Mouse (Mus musculus) adrenal gland (tissue): ENCODE measurements around the gene Man1c1.

Experiments
- intact Hi-C: fragments of 180-260 bp; cut with DNase I; formaldehyde crosslinking; loops from one replicate; pipeline ENCODE4 v1.15.1; 2025

The Man1c1 gene

DNA sequence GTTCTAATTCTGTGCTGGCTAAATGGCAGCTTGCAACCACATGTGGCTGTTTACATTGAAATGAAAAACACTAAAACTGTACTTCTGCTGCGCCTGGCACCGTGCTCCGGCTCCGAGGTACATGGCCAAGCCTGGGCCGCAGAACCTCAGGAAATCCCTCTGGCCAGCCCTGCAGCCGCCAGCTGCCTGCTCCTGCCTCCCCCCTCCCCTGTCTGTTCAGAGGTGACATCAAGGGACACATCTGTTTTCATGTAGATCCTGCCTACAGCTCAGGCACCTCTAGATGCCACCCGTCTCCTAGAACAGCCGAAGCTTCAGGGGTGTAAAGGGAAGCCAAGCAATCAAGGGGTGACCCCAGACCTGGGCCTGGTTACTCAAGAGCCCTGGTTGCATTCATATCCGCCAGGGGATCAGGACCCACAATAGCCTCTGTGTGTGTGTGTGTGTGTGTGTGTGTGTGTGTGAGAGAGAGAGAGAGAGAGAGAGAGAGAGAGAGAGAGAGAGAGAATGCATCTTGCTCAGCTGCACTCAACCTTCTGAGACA lies 145.4 kb downstream of the Man1c1 start:
- intact Hi-C loops, result no loop called here

DNA sequence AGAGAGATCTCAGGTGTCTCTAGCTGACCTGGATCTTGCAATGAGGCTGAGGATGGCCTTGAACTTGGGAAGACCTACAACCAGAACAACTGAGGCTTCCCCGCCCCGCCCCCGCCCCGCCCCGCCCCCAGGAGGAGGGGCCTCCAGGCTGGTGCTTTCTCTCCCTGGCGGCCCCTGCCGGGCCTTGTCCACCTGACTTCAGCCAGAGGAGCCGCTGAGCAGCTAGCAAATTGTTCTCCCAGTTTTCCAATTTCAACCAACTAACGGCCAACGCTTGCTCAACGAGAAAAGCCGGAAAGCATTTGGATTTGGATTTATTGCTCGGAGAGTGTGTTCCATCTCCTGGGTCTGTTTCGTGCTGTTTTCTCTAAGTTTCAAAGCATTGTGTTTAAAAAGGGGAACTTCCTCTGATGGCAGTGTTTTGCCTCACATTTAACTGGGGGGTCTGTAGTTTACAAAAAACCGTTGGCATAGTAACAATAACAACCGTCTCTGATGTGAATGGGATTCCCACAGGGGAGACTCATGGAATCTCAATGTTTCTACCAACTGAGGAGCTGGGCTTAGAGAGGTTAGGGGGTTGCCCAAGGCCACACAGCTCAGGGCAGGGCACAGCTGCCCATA lies 146.4 kb downstream of the Man1c1 start:
- intact Hi-C loops, result no loop called here

DNA sequence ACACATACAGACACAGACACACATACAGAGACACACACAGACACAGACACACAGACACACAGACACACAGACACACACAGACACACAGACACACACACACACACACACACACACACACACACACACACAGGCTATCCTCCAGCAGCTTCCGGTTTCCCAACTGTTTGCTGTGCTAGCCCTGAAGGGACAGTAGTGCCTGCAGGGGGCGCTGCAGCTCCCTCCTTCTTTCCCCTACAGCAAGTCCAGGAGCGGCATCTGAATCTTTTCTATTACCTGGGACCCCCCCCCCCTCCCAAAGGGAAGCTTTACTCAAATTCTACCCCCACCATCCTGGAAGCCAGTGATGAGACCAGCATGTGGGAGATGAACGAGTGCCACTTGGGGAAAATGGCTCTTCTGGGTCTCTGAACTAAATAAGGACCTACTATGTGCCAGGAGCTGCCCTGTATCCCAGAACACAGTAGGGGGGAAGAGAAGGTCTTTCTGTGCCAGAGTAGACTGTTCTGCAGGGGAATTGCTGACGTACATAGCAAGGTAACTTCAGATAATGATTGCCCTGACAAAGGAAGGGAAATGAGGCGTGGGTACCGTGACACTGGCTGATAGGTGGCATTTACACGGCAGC lies 148.0 kb downstream of the Man1c1 start:
- intact Hi-C loops, result no loop called here

DNA sequence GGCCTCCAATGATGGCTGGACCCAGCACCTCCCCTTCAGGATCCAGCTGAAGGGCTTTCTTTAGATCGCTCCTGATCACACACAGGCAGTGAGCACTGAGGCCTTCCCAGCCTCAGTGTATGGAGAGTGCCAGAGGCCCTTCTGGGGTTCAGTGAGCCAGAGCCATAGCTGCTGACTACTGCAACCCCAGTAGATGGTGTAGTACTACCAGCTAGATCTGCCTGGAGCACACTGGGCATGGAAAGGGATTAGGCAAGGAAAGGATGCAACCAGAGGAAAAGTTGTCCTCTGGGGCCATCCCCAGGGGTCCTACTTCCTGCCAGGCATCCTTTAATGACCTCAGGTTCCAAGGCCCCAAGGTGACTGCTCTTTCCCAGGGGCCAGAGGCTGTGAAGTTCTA lies 150.5 kb downstream of the Man1c1 start:
- intact Hi-C loops, result no loop called here

DNA sequence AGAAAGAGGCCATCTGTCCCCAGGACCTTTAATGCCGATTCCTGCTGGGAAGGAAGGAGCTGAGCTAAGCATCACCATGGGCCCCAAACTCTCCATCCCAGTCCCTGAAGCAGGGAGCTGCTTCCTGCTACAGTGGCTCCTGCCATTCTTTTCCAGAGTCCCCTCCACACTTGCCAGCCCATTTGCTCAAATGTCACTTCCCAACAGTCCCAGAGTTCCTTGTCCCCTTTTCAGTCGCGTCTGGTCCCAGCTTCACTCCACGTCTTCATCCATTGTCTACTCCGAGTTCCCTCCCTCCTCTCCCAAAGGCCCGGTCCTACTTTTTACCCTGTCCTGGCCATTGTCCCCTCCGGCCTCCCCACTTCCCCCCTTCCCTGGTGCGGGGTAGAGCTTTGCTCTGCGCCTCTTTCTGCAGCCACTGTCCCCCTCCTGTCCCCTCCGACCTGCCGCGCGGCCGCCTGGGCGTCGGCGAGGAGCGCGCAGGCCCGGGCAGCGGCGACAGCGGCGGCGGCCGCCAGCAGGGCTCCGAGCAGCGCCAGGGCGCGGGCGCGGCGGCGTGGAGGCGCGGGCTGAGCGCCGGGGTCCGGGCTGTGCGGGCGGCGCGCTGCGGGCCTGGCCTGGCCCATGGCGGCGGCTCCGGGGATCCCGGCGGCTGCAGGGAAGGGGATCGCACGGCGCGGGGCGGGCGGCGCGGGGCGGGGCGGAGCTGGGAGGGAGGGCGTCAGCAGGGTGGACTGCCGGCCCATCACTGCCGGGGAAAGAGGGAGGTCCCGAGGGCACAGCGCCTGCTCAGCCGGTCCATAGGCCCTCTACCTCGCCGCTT lies 152.4 kb downstream of the Man1c1 start, which contains the start of gene Selenon:
Gene Selenon, minus strand, starts transcription at position 673 of the 823 bp plus-strand sequence.
- intact Hi-C loops, result no loop called here

DNA sequence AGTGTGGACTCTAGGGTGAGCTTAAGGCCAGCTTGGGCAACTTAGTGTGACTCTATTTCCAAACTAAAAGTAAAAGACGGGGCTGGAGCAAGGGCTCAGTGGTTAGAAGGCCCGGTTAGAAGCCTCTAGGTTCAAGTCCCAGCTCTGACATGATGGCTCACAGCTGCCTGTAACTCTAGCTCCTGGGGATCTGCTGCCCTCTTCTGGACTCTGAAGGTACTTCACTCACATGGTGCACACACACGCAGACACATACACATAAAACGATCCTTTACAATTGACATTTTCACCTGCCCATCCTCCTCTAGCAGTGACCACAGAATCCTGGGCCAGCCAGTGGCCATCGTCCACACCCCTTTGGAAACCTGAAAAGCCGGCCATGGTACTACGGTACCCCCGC lies 154.2 kb downstream of the Man1c1 start:
- intact Hi-C loops, result no loop called here

DNA sequence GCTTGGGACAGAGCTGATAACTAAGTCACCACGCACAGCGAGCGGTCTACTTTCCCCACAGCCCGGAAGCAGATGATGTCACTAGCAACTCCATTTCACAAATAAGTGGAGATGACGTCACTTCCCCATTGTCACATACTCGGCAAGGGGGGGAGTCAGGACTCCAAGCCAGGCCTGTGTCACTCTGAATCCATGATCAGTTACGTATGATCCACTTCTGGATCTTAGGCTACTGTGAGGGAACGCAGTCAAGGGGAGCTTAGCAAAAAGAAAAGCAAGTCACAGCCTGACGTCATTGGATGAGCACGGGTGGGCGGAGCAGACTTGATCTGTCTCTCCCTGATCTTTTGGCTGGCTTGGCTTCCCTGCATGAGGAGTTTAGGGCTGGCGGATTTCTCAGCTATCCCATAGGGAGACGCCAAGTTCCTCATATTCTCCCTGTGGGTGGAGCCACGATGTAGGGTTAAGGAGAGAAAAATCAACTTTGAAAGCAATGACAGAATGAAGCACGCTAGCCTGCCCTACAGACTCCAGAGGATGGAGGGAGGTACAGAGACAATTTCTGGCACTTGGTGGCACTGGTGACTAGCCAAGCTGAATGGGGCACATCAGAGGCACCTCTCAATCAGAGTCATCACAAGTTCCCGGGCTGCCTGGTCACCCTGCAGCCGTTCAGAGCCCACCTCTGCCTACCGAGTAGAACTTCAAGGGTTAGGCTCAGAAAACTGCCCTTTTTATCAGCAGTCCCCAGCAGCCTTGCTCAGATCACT lies 155.7 kb downstream of the Man1c1 start:
- intact Hi-C loops, result no loop called here

DNA sequence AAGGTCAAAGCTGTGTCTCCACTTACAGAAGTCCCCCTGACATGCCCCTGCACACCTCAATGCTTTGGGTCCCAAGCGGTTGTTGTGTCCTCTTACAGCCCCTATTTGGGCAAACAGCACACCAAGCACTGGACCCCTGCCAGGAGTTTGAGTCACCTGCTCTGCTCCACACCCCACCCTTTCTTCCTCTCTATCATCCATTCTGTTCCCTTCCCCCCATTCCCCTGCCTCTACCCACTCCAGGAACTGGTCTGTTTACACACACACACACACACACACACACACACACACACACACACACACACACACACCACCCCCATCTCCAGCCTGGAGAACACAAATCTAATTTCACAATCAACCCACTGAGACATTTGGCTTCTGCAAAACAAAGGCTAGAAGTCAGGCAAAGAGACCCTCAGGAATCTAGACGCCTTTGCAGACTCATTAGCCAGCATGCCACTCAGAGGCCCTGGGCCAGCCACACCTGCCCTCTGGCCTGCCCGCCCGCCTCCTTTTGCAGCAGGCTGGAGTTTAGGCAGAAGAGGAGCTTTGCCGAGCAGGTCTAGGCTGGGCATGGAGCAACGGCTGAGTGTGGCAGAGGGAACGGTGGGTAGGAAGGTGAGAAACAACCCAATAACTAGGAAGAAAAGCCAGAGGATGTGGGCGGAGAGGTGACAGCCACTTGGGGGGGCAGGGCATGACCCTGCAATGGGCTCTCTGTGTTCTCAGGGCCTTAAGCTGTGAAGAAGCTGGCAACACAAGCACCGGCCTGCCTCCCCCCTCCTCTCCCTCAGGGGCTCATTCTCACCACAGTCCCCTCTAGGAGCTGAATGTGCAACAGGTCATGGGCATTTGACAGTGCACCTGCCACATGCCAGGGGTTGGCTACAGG lies 157.0 kb downstream of the Man1c1 start:
- intact Hi-C loops, result no loop called here

DNA sequence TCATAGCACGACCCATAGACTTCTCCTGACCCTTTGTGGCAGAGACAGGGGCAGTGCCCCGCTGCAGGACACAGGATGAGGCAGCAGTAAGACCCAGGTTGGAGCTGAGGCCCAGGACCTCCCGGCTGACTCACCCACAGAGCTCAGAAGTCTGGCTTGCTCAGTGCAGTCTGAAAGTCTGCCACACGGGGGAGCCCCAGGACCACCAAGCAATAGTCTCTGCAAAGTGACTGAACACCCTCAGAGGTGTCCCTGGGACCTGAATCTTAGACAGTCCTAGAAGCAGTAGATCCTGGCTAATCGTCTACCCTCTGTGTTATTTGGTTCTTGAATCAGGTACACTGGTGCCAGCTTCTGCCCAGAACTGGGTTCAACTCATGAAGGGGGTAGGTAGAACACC lies 160.8 kb downstream of the Man1c1 start:
- intact Hi-C loops, result loop anchor here (1.0 to 5.0 kb wide), 2 partner anchors 171 to 254 kb away; no protein-coding TSS in a partner anchor

DNA sequence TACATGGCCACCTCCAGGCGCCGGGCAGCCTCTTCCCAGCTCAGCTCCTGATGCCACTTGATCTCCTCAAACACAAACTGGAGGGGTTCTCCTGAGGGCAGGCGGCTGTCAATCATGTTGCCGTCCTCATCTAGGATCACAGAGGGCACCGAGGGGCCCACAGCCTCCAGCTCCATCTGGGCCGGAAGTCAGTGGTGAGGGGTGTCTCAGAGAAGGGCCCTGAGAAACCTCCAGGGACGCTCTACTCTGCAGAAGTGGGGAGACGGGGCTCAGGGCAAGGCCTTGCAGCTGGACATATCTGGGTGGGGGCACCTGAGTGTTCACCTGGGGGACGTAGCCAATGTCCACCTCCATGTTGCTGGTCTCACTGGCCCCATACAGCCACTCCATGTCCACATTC lies 161.4 kb downstream of the Man1c1 start:
- intact Hi-C loops, result loop anchor here (1.0 to 5.0 kb wide), 2 partner anchors 172 to 255 kb away; no protein-coding TSS in a partner anchor

DNA sequence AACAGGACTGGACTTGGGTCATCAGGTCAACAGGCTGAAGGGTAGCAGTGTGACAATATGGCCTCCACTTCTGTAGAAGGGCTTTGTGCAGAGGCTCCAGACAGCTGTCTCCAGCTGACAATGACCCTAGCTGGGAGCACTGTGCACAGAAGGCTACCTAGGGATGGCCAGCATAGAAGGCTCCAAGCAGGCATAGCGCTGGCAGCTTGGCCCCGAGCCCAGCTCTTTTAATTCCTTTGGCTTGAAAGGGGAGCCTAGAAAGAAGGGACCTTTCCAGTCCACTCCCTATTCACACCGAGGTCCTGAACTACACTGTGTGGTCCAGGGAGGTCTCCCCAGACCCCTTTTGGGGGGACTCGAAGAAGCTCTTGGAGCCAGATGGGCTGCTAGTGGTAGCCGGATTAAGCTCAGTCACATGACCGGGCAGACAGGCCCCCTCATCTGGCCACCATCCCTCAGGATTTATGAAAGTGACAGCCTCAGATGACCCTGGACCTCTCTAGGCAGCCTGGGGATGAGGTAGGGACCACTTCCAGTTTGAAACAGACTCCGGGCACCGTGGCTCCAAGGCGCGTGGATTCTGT lies 165.0 kb downstream of the Man1c1 start:
- intact Hi-C loops, result no loop called here

DNA sequence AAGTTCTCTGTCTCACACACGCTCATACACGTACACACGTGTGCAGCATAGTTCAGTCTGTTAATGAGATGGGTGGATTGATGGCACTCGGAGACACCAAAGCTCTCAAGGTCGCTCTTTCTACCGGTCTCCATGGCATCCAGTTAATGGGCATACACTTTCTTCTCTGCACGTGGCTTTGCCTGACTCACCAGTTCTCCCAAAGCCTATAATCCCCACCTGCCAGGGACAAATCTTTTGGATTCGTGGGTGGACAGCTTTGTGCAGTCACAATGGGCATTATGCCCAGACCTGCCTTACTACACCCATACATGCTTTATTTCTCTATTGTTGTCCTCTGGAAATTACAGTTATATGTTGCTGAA lies 168.3 kb downstream of the Man1c1 start:
- intact Hi-C loops, result no loop called here

DNA sequence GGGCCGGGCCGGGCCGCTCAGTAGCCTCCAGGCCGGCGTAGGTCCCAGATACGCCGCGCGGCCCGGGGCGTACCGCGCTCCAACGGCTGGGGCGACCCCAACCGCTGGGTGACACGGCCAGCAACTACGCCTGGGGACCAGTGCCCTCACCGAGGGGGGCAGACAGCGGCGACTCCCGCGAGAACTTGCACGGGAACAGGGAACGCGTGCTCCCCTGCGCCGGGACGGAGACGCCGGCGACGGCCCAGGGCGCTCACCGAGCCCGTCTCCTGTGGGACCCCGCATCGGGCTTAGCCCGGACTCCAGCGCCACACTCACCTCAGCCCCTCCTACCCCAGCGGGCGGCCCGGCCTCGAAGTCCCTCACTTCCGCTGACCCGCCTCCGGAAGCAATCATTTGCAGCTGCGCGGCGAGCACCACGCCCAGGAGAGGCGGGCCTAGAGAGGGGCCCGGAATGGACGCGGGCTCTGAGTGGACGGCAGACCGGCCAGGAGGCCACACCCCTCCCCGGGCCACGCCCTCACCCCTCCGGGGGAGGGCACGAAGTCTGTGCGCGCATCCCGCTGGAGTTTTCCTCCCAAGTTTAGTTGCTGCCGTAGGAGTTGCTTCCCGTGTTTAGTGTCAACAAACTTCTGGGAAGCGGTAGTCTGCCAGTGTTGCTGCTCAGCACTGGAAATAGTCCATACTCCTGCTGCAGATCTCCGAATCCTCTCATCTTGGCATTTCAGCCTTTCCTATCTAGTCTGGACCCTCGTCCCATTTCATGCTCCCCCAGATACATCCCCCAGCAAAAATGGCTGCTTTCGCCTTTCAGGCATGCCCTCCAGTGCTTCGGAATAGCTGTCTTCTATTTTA lies 168.9 kb downstream of the Man1c1 start, which contains the start of gene Mtfr1l:
Gene Mtfr1l, minus strand, starts transcription at position 456 of the 855 bp plus-strand sequence.
- intact Hi-C loops, result no loop called here

DNA sequence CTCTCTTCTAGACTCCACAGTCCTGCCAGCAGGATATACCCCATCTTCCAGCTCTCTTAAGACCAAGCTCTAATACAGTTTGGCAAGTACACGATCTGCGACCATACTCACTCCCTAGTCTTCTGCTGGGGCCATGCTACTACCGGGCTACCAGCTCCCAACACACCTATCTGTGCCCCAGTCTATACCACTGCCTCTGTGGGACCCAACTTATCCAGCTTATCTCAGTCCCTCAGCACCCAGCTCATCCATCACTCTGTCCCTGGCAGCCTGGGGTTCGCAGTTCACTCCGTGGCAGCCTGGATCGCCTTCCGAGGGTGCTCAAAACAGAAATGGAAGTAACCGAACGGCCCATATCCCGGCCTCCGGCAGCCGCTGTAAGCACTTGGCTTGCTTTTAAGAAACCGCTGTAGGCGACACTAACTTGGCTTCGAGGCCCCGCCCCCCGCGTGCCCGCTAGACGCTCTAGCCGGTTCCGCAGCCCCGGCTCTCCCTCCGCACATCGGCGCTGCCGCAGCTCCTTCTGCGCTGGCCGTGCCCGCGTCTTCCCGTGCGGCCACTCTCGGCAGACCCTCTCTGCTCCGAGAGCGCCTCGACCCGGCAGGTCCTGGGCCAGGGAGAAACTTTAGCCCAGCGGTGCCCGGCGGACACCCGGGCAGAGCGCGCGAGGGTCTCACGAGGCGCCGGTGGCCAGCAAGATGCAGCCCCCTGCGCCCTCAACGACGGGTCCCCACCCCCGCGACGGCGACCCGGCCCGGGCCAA lies 169.8 kb downstream of the Man1c1 start:
- intact Hi-C loops, result no loop called here

DNA sequence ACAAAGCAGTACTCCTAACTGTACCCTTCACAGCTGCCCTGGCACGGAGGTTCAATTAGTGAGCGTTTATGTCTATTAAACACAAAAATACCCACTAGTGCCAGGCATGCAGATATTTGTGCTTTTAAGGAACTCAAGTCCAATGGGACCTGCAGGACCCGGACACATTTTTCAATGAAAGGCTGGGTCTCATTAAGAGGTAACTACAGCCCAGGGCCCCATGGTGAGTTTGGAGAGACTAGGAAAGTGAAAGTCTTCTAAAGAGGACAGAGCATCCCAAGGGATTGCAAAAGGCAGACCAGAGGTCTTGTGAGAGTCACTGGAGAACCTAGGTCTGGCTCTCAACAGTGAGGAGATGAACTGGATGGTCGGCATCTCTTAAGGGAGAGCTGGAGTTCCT lies 170.7 kb downstream of the Man1c1 start:
- intact Hi-C loops, result no loop called here

DNA sequence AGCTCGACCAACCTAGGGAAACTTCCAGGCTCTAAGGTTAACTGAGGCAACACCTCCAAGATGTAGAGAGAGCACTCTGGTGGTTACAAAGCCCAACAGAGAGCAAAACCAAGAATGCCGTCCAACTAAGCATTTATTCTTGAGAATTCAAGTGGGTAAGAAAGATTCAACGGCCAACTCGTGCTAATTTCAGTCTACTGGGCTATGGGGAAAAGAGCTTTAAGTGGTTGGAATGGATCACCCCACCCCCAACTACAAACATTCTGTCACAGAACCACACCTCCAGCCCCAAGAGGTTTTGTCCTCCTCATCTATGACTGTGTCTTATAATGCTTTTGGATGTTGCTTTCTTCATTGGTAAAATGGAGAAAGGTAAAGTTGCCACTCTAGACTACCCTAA lies 171.2 kb downstream of the Man1c1 start:
- intact Hi-C loops, result no loop called here

DNA sequence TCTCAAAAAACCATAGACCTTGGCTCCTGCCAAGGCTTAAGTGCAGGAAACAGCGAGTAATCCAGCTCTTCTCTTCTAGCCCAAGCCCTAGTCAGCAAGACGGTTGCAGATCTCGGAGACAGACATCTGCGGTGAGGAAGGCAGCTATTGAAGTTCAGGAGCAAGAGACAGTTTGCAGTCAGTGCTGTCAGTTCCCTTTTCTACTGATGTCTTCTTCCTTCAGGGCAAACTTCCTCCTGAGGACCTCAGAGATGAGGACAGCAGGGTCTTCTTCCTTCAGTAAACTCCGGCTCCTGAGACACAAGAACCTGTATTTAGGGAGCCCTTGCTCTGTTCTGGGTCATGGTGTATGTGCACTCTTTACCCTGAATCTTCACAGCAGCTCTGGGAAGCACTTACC lies 177.9 kb downstream of the Man1c1 start:
- intact Hi-C loops, result no loop called here

DNA sequence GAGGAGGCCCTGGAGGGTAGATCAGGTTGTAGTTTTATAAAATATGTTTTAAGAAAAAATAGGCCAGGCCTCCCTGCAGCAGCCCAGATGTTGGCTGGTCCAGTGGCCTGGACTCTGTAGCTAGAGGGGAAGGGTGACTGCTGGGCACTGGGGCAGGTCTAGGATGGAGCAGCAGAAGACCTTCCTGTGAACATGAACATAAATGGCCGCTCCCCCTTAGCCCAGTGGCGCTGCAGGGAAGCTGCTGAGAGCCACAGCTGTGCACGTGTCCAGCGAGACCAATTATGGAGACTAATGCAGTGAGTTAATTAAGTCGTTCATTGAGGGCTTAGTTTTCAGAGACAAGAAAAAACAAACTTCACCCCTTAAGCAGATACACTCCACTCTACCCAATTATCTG lies 178.3 kb downstream of the Man1c1 start:
- intact Hi-C loops, result no loop called here
